Mouse (Mus musculus): ENCODE measurements at regions not wholly inside any gene's neighbourhood (a gene's known extent, or its start where the extent isn't known, plus 50 kb on each side); places are given as distances from the start of the nearest gene placed in this dataset.

DNA sequence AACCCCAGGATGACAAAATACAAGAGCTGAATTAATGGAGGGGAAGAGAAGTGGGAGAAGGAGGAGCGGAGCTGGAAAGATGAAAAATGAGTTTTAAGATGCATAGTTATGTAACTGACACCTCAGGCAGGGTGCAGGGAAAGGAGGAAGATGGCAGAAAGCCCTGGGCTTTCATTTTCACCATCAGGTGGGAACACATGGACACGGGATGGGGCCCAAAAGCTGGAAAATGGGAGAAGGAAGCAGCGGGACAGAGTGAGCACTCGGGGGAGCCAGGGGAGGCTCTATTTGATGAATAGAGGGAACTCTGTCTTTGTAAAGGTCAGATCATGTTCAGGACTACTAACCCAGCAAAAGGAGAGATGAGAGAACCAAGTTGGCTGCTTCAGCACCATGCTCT lies 516.6 kb upstream of the Tnp1 start:
- peak; percentile 65 for DNase-seq

DNA sequence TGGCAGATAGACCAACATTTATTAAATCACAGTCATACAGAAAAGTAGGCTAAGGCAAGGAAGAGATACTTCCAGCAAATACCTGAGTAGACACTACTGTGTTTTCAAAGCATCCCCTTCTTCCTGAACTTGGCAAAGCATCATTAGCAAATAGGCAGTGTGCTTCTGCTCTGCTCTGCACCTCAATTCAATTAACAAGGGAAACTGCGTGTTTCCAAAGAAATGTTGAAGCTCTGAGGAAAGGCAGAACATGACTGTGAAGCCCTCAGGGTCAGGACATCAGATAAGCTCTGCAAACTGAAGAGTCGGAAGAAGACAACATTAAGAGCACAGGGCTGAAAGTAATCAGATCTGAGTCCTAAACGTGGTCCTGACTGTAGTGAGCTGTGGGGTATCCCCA lies 516.1 kb upstream of the Tnp1 start:
- no peak for DNase-seq

DNA sequence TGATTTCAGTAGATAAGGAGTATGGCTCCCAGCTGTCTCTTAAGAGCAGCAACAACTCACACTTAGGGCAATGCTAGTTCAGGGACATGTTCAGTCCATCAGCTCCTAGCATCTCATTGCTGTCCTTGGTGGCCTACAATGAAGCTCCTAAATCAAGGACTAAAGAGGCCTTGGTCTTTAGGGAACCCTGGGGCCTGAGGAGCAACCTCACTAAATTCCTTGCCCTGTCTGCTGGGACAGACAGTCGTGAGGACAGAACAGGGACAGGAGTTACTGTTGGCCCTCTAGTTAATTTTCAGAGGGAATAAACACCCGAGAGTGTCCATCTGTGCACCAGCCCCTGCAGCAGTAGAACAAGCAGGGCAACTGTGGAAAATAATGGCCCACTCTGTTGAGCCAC lies 514.6 kb upstream of the Tnp1 start:
- peak; percentile 39 for DNase-seq

DNA sequence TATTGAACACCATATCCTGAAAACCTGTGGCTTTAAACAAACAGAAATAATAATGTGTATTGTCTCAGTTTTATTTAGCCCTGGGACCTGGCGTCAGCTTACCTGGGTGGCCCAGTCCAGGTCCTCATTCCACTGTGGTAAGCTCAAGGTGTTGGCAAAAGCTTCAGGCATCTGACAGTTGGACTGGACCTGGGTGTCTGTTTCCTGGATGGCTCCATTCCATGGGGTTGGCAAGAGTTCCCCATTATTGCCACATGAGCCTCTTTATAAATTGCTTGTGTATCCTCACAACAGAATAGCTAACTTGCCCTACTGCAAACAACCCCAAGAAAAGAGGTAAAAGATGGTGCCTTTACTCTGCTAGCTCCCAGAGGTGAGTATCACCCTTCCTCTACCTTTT lies 512.9 kb upstream of the Tnp1 start:
- DNase-seq: no peak

DNA sequence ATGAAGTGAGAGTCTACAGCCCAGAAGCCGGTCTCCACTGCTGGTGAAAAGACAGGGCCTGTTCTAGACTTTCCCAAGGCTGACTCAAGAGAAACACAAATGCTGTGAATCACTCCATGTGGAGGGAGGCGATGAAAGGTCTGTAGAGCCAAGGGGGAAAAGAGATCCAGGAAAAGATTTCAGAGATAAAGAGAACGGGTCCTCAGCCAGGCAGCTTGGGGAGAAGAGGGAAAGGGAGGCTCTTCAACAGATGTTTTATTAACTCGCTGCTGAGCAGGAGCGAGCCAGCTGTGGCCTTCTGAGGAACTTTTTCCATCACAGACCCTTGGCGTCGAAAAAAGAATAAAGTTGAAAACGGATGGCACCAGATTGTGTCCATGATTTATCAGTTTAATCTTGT lies 500.7 kb upstream of the Tnp1 start:
- peak; percentile 97 for DNase-seq

DNA sequence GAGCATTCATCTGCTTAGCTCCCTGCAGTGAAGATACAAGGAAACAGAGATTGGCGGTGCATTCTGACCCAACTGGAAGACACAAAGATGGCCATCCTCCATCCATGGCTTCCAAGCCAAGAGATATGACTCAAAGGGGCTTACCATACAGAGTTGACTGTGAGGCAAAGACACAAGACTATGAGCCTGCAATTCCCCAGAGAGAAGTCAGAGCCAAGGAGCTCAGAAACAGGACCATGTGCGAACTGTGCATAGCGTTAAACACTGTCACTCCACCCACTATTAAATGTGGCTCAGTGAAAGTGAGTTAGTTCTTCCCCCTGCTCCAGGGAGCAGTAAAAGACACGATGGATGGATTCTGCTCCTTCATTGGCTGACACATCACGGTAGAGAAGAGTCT lies 500.1 kb upstream of the Tnp1 start:
- DNase-seq: peak; percentile 92

DNA sequence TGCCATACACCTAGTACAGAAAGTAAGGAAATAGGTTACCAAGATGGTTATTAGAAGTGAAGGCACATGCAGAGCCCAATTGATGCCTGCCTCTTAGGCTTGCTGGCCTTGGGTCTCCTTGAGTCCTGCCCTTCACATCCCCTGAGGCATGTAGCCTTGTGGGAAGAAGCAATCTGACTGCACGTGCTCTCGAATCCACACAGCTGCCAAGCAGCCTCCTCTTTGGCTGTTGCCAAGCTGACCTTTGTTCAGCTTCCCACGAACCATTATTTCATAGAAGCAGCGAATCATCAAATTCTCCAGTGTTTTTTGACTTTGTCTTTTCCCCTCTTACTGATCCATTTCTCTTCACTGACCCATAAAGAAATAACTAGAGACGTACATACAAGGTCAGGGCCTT lies 498.1 kb upstream of the Tnp1 start:
- DNase-seq: peak; percentile 85

DNA sequence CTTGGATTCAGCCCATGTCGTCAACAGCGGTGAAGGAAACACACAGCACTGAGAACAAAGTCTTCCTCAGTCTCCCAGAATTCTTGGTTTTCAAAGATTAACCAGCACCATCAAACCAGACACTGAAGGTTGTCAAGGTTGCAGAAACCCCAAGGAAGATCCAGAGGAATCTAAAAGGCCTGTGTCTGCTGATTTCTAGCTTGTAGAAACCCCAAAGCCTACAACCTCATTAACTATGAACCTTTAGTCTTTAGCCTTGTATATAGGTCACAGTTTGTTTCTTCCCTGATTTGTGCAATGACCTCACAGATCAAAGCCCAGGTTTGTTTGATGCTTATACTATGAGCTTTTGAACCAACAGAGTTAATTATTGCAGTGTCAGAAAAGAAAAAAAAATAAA lies 497.1 kb upstream of the Tnp1 start:
- DNase-seq: no peak

DNA sequence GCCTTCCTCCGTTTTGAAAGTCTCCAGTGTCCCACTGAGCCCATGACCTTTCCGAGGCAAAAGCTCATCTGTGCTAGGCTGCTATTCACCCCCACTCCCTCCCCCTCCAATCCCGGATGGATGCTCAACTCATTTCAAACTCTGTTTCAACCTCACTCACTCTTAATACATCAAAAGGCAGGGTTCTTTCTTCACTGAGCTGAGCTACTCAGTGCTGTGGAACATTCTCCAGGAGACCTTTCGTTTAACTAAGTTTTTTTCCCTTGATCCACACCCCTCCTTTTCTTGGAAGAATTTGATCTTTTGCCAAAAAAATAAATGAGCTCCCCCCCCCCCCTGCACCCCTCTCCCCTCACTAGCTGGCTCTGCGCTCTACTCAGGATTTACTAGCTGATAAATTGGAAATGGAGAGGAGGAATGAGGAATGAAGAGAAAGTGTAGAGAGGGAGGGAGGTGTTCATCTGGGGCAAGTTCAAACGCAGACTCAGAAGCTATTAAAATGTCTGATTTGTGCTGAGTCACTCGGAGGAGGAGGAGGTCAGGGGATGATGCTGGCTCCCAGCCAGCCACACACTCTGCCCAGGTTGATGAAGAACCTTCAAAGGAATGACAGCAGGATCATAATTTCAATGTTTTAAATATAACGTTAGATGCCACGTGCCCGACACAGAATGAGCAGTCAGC lies 491.5 kb upstream of the Tnp1 start:
- DNase-seq: peak; percentile 89

DNA sequence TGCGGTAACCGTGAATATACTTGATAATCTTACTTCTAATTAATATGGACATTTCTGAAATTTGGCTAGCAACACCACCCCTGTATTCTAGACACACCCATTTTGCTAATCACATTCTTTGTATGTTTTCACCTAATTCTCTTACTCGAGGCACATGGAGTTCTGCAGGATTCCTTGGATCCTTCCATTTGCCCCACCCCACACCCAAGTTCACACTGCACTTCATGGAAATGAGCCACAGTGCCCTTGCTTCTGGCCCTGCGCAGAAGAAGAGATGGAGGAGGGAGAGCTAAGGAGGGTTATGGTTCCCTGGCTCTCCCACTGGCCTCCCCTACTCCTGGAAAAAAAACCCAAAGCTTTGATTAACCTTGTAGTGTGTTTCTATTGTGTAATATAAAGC lies 487.9 kb upstream of the Tnp1 start:
- peak; percentile 43 for DNase-seq

DNA sequence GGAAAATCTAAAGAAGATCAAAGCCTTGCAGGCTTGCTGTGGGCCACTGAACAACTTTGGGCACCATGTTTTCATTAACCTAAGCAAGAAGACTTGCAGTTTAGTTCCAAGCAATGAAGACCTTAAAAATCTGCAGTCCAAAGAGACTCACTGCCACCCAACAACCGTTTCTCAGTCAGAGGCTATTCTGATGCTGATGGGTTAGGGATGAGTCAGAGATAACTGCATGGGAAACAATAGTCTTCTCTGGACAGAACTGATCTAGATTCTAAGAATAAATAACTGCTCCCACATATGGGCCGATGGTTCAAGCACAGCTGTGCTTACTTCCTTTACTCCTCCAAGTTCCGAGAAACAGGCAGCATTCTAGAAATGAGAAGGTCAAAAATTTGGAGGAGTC lies 485.0 kb upstream of the Tnp1 start:
- peak; percentile 18 for DNase-seq

DNA sequence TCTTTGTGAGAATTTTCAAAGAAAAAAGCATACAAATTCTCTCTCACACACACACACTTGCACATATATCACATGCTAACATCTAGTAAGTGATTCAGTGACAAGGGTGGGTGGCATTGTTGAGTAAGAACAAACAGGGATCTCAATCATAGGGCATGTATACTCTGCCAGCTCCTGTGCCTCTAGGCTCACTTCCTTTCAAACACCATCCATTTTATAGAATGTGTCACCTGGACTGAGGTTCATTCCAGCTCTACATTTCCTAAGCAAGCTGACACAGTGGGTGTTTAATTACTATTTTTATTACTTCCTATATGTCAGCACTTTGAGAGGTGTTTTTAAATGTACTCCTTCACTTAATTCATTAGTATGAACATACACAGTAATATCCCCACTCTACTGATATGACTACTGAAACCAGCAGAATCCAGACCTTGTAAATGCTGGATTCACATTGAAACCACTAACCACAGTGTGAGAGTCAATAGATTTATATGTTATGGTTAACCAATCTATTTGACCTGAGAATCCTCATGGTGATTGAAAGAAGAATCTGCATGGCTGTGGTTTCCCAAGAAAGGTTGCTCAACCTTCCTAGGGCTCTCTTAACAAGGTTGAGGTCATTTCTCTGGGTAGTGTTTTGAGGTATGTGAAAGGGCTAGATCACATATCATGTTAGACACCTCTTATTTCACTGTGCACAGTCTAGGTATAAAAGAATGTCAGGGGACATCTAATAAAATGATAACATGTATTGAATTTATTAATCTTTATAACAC lies 480.5 kb upstream of the Tnp1 start:
- DNase-seq: peak; percentile 22

DNA sequence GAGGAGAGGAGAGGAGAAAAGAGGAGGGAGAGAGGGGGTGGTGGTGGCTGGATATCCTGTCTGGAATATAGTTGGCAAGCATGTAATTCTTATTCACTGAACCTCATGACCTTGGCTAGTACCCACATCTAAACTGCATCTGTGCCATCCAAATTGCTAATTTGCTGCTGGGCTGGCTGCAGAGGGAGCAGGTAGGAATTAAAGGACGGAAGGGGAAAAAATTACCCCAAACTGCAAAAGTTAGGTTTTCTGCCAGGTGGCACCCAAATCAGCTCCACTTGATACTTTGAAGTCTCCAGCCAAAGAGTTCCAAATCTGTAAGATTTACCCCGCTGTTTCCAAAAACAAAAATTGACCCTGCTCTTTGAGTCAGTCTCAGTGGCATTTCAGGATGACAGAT lies 466.2 kb upstream of the Tnp1 start:
- DNase-seq: no peak

DNA sequence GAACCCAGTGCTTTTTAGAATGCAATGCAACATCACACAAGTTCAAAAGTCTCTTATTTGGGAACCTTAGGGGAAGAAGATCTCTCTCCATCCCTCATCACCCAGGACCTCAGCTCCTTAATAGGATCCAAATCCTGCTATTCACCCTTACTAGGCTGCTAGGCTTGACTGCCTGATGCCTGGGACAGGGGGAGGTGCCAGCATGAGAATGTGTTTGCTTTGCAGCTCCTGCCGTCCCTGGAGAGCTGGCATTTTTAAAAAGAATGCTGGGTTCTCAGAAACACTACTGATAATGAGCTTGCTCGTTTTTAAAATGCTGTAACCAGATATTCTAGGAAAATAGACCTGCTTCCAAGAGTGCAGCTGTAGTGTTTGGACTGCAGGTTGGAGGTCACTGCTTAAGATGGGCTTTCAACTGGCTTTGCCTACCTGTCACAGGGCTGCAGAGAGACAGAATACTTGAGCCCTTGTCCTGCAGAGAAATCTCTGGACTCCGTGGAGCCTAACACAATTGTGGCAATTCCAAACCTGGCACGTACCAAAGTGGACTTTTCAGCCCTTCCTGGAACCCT lies 463.7 kb upstream of the Tnp1 start:
- no peak for DNase-seq

DNA sequence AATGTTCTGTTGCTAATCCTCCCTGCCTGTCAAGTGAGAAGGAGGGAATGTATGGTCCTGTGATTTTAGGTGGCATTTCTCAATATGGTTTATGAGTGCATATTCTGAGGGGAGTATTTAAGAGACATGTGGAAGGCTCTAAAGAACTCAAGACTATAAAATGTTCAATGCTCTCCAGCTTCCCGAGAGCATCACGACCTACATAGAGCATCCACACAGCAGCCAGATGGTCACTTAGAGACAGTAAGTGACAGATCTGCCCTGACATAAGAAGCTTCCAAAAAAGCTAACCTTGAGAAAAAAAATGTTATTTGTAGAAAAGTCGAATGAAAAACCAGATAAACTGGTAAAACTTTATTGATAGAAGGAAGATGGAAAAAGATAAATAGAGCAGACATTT lies 444.9 kb upstream of the Tnp1 start:
- DNase-seq: no peak

DNA sequence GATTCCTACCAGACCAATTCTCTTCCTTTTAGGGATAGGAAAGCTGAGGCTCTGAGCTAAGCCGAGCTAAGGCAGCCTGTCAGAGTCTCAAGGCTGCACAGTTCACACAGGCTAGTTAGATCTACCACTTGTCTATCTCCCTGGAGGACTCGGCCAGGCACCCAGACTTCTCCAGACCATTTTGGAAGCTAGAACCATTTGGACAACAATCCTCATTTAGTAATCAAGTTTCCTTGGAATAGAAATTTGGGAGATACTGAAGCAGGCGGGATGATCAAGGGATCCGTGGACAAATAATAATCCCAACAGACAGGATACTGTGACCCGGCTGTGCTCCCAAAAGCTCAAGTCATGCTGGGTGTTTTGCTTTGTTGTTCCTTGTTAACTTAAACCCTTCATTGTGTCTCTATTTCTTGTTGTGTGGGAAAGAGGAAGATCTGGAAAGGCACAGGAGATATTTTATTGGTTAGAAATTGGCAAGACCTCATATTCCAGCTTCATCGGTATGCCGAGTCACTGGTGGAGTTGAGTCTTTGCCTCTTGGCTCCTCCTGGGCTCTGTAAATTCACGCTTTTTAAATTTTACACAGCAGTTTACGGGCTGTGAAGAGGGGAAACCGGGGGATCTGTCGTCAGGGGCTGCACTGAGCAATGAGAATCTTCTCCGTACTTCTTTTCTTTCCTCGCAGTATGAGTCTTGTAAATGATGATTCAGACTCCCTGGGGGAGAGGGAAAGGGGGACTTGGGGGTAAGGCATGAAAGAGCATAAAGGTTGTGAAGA lies 444.2 kb upstream of the Tnp1 start:
- DNase-seq: peak; percentile 74

DNA sequence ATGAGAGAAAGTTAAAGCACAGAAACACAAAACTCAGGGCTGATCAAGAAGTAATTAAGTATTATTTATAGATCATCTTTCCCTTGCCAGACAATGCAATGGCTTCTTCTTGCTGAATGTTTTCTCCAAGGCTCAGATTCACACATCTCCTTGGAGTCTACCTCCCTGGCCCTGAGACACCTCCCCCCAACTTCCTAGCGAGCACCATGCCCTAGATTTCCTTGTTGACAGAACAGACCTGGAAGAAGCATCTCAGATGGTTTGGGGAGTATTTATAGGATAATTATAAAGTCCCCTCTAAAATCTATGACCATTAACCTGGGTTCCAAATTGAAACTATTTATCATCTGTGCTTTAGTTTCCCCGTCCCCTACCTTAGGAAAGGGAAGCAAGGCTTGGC lies 441.6 kb upstream of the Tnp1 start:
- DNase-seq: peak; percentile 91

DNA sequence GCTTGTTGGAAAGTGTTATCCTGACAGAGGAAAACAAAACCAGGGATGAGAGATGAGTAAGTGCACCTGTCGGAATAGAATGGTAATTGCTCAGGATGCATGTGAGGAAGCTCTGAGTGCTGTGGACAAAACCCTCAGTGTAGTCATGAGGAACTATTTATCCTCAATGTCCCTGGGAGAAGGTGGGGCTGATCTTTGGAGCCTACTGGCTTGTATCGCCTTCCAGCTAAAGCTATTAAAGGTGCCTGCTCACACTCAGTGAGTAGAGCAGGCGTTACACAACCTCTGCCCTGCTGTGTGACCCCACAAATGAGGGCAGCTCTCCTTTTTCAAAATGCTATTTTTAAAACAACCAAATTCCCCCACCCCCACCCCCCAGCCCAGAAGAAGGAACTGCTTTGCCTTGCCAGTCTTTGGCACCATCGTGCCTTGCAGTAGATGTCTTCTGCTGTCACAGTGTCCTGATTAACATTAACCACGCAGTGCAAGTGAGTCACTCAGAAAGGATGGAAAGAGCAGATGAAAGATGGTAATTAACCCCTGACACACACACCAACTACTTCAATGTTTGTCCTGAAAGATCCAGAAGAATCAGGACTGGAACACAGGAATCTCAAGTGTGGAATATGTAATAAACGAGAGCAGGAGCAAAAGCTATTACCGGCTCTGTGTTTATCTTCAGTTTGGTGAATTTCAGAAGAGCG lies 440.8 kb upstream of the Tnp1 start:
- DNase-seq: peak; percentile 62

DNA sequence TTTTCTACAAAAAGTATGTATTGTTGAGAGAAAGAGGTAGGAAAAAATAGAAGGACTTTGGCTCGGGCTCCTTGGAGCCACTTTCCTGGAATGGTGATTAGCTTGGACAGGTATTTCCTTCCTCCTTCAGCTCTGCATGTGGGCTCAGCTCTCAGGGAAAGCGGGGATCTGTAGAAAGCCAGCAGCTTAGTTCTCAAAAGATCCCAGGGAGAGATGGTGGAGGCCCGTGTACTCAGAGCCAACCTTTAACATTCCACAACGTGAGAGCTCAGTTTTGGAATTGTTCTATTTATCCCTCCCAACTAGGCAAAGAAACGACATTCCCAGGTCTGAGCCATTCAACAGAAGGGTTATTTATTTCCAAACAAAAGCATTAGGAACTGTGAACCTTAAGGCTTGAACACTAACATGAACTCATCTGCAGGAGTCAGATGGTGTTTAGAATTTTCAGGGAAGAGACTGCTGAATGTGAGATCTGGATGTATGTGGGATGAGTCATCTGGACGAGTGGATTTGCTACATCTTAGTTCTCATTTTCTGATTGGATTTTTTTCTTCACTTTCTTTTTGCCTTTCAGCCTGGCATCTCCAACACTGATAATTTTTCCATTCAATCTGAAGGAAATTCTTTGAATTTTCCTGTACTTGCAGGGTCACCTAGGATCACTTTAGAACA lies 428.6 kb upstream of the Tnp1 start:
- no peak for DNase-seq

DNA sequence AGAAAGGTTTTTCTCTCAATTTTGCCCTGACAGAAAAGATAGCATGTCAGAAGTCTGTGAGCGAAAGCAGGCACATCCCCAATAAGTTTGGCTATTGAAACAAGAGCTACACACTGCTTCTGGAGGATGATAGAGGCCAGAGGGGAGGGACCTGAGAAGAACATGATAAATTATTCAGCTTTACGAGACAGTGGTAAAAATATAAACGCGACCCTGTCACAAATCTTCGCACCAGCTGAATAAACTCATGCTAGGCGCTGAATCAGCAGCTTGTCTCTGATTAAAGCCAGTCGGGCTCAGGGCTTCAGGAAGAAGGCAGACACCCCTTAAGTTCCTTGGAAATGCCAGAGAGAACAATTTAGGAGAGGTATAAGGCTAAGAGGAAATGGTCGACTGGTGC lies 422.7 kb upstream of the Tnp1 start:
- peak; percentile 64 for DNase-seq

DNA sequence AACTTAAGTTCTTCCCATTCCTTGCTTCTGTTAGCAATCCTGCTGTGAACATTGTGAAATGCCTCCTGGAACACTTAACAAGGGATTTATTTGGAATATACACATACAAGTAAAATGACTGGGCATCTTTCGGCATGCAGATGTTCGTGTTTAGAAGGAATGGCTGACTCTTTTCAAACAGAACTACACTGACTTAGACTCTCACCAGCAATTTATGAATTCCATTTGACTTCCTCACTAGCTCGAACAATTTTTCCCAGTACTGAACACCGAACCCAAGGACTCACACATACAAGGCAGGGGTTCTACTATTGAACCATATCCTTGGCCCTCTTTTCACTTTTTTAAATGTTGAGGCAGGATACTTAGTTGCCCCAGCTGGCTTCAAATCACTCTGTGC lies 412.4 kb upstream of the Tnp1 start:
- no peak for DNase-seq

DNA sequence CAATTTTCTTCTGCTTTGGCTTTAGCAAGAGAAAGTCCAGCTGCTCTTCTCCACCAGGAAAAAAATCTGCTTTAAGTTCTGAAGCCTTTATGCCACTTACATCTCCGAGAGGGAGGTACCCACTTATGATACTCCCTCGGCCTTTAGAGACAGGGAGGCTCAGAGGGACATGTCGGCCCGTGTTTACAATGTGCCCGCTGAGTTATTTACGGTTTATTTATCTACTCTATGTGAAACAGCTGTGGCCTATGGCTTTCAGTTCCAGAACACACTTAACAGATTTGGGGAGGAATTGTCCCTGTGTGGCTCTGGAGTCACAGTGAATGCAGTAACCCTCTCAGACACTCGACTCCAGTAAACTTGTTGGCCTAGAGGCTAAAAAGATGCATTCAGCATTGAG lies 409.3 kb upstream of the Tnp1 start:
- DNase-seq: no peak
